Comparison of ENCODE assay signal across 9 mouse cellular contexts in genomic region chr8:123290166-123290565, GRCm38 (mm10). TPM values are rescaled to one million over a fixed set of nuclear protein-coding genes. Genes with fewer than 3 reads are reported as not detected.
A peak's percentile ranks its signal among the peaks of the same experiment; 100 is the strongest.
DNase-seq lines count a peak whose midpoint lies in the region; ATAC-seq and TF ChIP-seq lines count a peak whose summit lies in the region.
"Had no signal": no experiment of that assay in that cellular context is flagged by ENCODE, and none has a peak within 500 bp of the region (broad histone marks: within the 10 kb centered on the region; RNA-seq: fewer than 3 reads in every experiment).

No protein-coding gene starts in this region.

- peaks cover 16% of the 10 kb centered on the region for H3K36me3 ChIP-seq in forebrain, embryonic 14.5 days (ENCODE audit: control insufficient read depth, insufficient read depth, low read length)
- H3K36me3 ChIP-seq in forebrain, embryonic 15.5 days: no peaks in the 10 kb centered on the region

- ATAC-seq in forebrain, embryonic 14.5 days: no peak
- no peak for ATAC-seq in forebrain, embryonic 15.5 days (replicated peaks)

- TF ChIP-seq POLR2A in lung, adult 2 months (IDR thresholded peaks at IDR 0.05; ENCODE audit: borderline replicate concordance, extremely low read depth, low read depth, low read length): no peak

- peak; percentile 48 for TF ChIP-seq CTCF in lung, adult 2 months (IDR thresholded peaks at IDR 0.05; ENCODE audit: insufficient read depth, low read length)

- H3K27me3 ChIP-seq in forebrain, embryonic 14.5 days (replicated peaks; ENCODE audit: control insufficient read depth, insufficient read depth, low read length): no peaks in the 10 kb centered on the region
- H3K27me3 ChIP-seq in forebrain, embryonic 15.5 days: no peaks in the 10 kb centered on the region
- H3K27me3 ChIP-seq: neural tube, embryonic 12.5 days had no signal

- no peak overlapping the region for H3K4me3 ChIP-seq in forebrain, embryonic 14.5 days (ENCODE audit: low read depth, low read length)
- no peak overlapping the region for H3K4me3 ChIP-seq in forebrain, embryonic 15.5 days
- no peak overlapping the region for H3K4me3 ChIP-seq in lung, adult 2 months (replicated peaks; ENCODE audit: extremely low read depth, low read depth, low read length)
- H3K4me3 ChIP-seq: neural tube, embryonic 12.5 days had no signal

- no peaks in the 10 kb centered on the region for H3K9me3 ChIP-seq in forebrain, embryonic 14.5 days (replicated peaks; ENCODE audit: control insufficient read depth, low read length)
- H3K9me3 ChIP-seq in forebrain, embryonic 15.5 days: no peaks in the 10 kb centered on the region
- H3K9me3 ChIP-seq: neural tube, embryonic 12.5 days had no signal

- no peak overlapping the region for H3K9ac ChIP-seq in forebrain, embryonic 14.5 days (ENCODE audit: low read length)
- no peak overlapping the region for H3K9ac ChIP-seq in forebrain, embryonic 15.5 days (replicated peaks)
- H3K9ac ChIP-seq: neural tube, embryonic 12.5 days had no signal

- no peak overlapping the region for H3K4me2 ChIP-seq in forebrain, embryonic 14.5 days (ENCODE audit: low read length)
- no peak overlapping the region for H3K4me2 ChIP-seq in forebrain, embryonic 15.5 days (replicated peaks)
- H3K4me2 ChIP-seq: neural tube, embryonic 12.5 days had no signal

- 83% methylated on average over 4 of the region's 4 CpGs for WGBS in forebrain, embryonic 14.5 days
- WGBS in forebrain, embryonic 15.5 days: 66% methylated on average over 4 of the region's 4 CpGs
- WGBS in lung, adult 2 months: 78% methylated on average over 4 of the region's 4 CpGs

- H3K27ac ChIP-seq in forebrain, embryonic 14.5 days (ENCODE audit: low read depth, low read length): no peak overlapping the region
- no peak overlapping the region for H3K27ac ChIP-seq in forebrain, embryonic 15.5 days (replicated peaks)
- H3K27ac ChIP-seq: neural tube, embryonic 12.5 days had no signal

- peak; percentile 2 for DNase-seq in forebrain, embryonic 14.5 days (ENCODE audit: low spot score)
- peak; percentile 18 for DNase-seq in lung, adult 2 months
- no peak for DNase-seq in lung, postnatal 25 days (ENCODE audit: low spot score)
- peak; percentile 69 for DNase-seq in R1 (ENCODE audit: low read depth, low spot score)
- peak; percentile 39 to 75 for DNase-seq in kidney, postnatal 36 days
- DNase-seq in retina, postnatal 7 days (ENCODE audit: low read depth, low spot score): peak; percentile 33
- DNase-seq in Muller cell, postnatal 12 days (ENCODE audit: inconsistent ontology term): no peak

- no peaks in the 10 kb centered on the region for H3K4me1 ChIP-seq in forebrain, embryonic 14.5 days (ENCODE audit: control insufficient read depth, insufficient read depth, low read length)
- no peaks in the 10 kb centered on the region for H3K4me1 ChIP-seq in forebrain, embryonic 15.5 days
- no peaks in the 10 kb centered on the region for H3K4me1 ChIP-seq in lung, adult 2 months (ENCODE audit: control insufficient read depth, insufficient read depth, low read length)
- H3K4me1 ChIP-seq: neural tube, embryonic 12.5 days had no signal

RNA-seq across cellular contexts. Expression of gene Fanca, which starts 28.2 kb away (rescaled TPM):
- 13.7 and 14.0 TPM in 2 replicates for polyA plus RNA-seq in forebrain, embryonic 14.5 days (2014; fragmentation: Nextera tagmentation; extraction: Ambion mirVana)
- 15.2 and 15.3 TPM in 2 replicates for polyA plus RNA-seq in forebrain, embryonic 15.5 days (2015; fragmentation: Nextera tagmentation; extraction: Ambion mirVana)
- polyA plus RNA-seq in lung, adult 2 months (2012; rRNA removed): 17.8 and 21.8 TPM in 2 replicates

RNA-seq across cellular contexts. Expression of gene Vps9d1, which starts 36.0 kb away (rescaled TPM):
- polyA plus RNA-seq in forebrain, embryonic 14.5 days (2014; fragmentation: Nextera tagmentation; extraction: Ambion mirVana): 31.9 and 41.5 TPM in 2 replicates
- 46.8 and 47.2 TPM in 2 replicates for polyA plus RNA-seq in forebrain, embryonic 15.5 days (2015; fragmentation: Nextera tagmentation; extraction: Ambion mirVana)
- 83.9 and 94.4 TPM in 2 replicates for polyA plus RNA-seq in lung, adult 2 months (2012; rRNA removed)

RNA-seq across cellular contexts. Expression of gene Zfp276, which starts 36.2 kb away (rescaled TPM):
- polyA plus RNA-seq in forebrain, embryonic 14.5 days (2014; fragmentation: Nextera tagmentation; extraction: Ambion mirVana): 14.7 and 18.5 TPM in 2 replicates
- polyA plus RNA-seq in forebrain, embryonic 15.5 days (2015; fragmentation: Nextera tagmentation; extraction: Ambion mirVana): 26.1 and 26.5 TPM in 2 replicates
- 34.1 and 37.8 TPM in 2 replicates for polyA plus RNA-seq in lung, adult 2 months (2012; rRNA removed)

RNA-seq across cellular contexts. Expression of gene Spire2, which starts 42.3 kb away (rescaled TPM):
- 13.7 and 20.2 TPM in 2 replicates for polyA plus RNA-seq in forebrain, embryonic 14.5 days (2014; fragmentation: Nextera tagmentation; extraction: Ambion mirVana)
- polyA plus RNA-seq in forebrain, embryonic 15.5 days (2015; fragmentation: Nextera tagmentation; extraction: Ambion mirVana): 32.9 and 33.0 TPM in 2 replicates
- 5.2 TPM in 2 replicates for polyA plus RNA-seq in lung, adult 2 months (2012; rRNA removed)

RNA-seq across cellular contexts. Expression of gene Spata2l, which starts 54.1 kb away (rescaled TPM):
- polyA plus RNA-seq in forebrain, embryonic 14.5 days (2014; fragmentation: Nextera tagmentation; extraction: Ambion mirVana): 2.4 and 4.1 TPM in 2 replicates
- 4.0 and 4.8 TPM in 2 replicates for polyA plus RNA-seq in forebrain, embryonic 15.5 days (2015; fragmentation: Nextera tagmentation; extraction: Ambion mirVana)
- polyA plus RNA-seq in lung, adult 2 months (2012; rRNA removed): 8.3 and 9.6 TPM in 2 replicates

Comparison
In these comparisons a context has a peak if more than half of its experiments do, and no peak if none do; other contexts are left out.
1. DNase-seq: peak in forebrain, embryonic 14.5 days (single experiment), lung, adult 2 months (single experiment), R1 (single experiment), kidney, postnatal 36 days (2 of 2) and retina, postnatal 7 days (single experiment); none in lung, postnatal 25 days (single experiment) and Muller cell, postnatal 12 days (single experiment).